Comparison of ENCODE assay signal across 23 mouse cellular contexts in genomic region chr5:132126626-132127025, GRCm38 (mm10).
A peak's percentile ranks its signal among the peaks of the same experiment; 100 is the strongest.
DNase-seq lines count a peak whose midpoint lies in the region; ATAC-seq and TF ChIP-seq lines count a peak whose summit lies in the region.
"Had no signal": no experiment of that assay in that cellular context is flagged by ENCODE, and none has a peak within 500 bp of the region (broad histone marks: within the 10 kb centered on the region; RNA-seq: fewer than 3 reads in every experiment).

No protein-coding gene starts in this region.

- H3K27ac ChIP-seq in forebrain, postnatal 0 days (ENCODE audit: low read depth, low read length), result no peak overlapping the region
- H3K27ac ChIP-seq: embryonic facial prominence, embryonic 10.5 days; layer of hippocampus, adult 2 months; liver, embryonic 13.5 days; neural tube, embryonic 15.5 days had no signal

- no peaks in the 10 kb centered on the region for H3K27me3 ChIP-seq in forebrain, postnatal 0 days (ENCODE audit: insufficient read depth, low read length)
- H3K27me3 ChIP-seq: liver, embryonic 13.5 days; neural tube, embryonic 15.5 days had no signal

- 29% methylated on average over 12 of the region's 12 CpGs for WGBS in forebrain, postnatal 0 days

- H3K4me1 ChIP-seq in forebrain, postnatal 0 days (ENCODE audit: insufficient read depth), result no peaks in the 10 kb centered on the region; the same call in 1 of the 2 replicates
- H3K4me1 ChIP-seq: embryonic facial prominence, embryonic 10.5 days; liver, embryonic 13.5 days had no signal

- DNase-seq in cerebellum, postnatal 10 days, result peak; percentile 21
- DNase-seq in cerebellum, adult 9-11 months, result no peak
- peak; percentile 28 for DNase-seq in left cerebral cortex, postnatal 4 days
- DNase-seq in left cerebral cortex, postnatal 36 days (ENCODE audit: low spot score in 2 of 2), result no peak
- DNase-seq in Muller cell, postnatal 12 days (ENCODE audit: inconsistent ontology term), result peak; percentile 71
- DNase-seq in forebrain, postnatal 0 days, result peak; percentile 50
- no peak for DNase-seq in lung, postnatal 4 days
- no peak for DNase-seq in kidney, adult 9 months
- DNase-seq: adrenal gland, postnatal 14 days; cerebellum, adult 9-10 months; gastrocnemius, postnatal 36 days; kidney, postnatal 25 days; layer of hippocampus, postnatal 36 days; liver, embryonic 13.5 days; lung, adult 2 months; lung, postnatal 14 days; spleen, adult 18-20 months; thymus, postnatal 14 days had no signal

- TF ChIP-seq CTCF in forebrain, postnatal 0 days (IDR thresholded peaks at IDR 0.05; ENCODE audit: low read depth), result no peak

- H3K9me3 ChIP-seq in forebrain, postnatal 0 days (ENCODE audit: low read length), result no peaks in the 10 kb centered on the region
- H3K9me3 ChIP-seq: embryonic facial prominence, embryonic 10.5 days; liver, embryonic 13.5 days; neural tube, embryonic 15.5 days had no signal

- H3K4me3 ChIP-seq in forebrain, postnatal 0 days (ENCODE audit: low read depth, low read length), result no peak overlapping the region
- H3K4me3 ChIP-seq: embryonic facial prominence, embryonic 10.5 days; layer of hippocampus, adult 2 months; liver, embryonic 13.5 days; neural tube, embryonic 15.5 days had no signal

- no peak overlapping the region for H3K9ac ChIP-seq in forebrain, postnatal 0 days
- H3K9ac ChIP-seq: liver, embryonic 13.5 days; neural tube, embryonic 15.5 days had no signal

- H3K36me3 ChIP-seq in forebrain, postnatal 0 days (ENCODE audit: insufficient read depth), result no peaks in the 10 kb centered on the region
- H3K36me3 ChIP-seq: embryonic facial prominence, embryonic 10.5 days; liver, embryonic 13.5 days; neural tube, embryonic 15.5 days had no signal

- intact Hi-C loops in left cerebral cortex, postnatal 4 days (cut with DNase I), result no loop called here
- intact Hi-C loops in left cerebral cortex, postnatal 36 days (cut with DNase I), result no loop called here

- no peak overlapping the region for H3K4me2 ChIP-seq in forebrain, postnatal 0 days (ENCODE audit: low read depth)
- H3K4me2 ChIP-seq: liver, embryonic 13.5 days; neural tube, embryonic 15.5 days had no signal

- ATAC-seq in forebrain, postnatal 0 days, result peak; percentile 53
- ATAC-seq: hindbrain, embryonic 16.5 days; intestine, embryonic 16.5 days had no signal

Comparison
In these comparisons a context has a peak if more than half of its experiments do, and no peak if none do; other contexts are left out.
1. DNase-seq: peak in cerebellum, postnatal 10 days (2 of 2), left cerebral cortex, postnatal 4 days (single experiment), Muller cell, postnatal 12 days (single experiment) and forebrain, postnatal 0 days (single experiment); none in cerebellum, adult 9-11 months (single experiment), left cerebral cortex, postnatal 36 days (0 of 2), lung, postnatal 4 days (0 of 2) and kidney, adult 9 months (single experiment).